Mouse (Mus musculus) frontal cortex, postnatal 36 days (tissue): ENCODE data around the gene Osgin1.
A peak's percentile ranks its signal among the peaks of the same experiment; 100 is the strongest.

ENCODE experiments used
- DNase-seq, 2 experiments: peaks; one replicate each; pipeline ENCODE4 v3.0.0; 2022; ENCODE audit warnings: low spot score in 2 of 2

Gene Osgin1

GRCm38 (mm10) chr8:119442013-119442412 lies 8.1 kb downstream of the Osgin1 start:
- DNase-seq, result no peak

- no peak for DNase-seq
Measured at GRCm38 (mm10) chr8:119442970-119443369, 9.0 kb downstream of the Osgin1 start.

- DNase-seq, result peak; percentile 86 to 87
Measured at GRCm38 (mm10) chr8:119446211-119446989, 12.5 kb downstream of the Osgin1 start, which contains the start of gene Necab2. TSS of gene Necab2 (plus strand) at chr8:119446719.

- DNase-seq, result no peak
Measured at GRCm38 (mm10) chr8:119446990-119447780, 13.3 kb downstream of the Osgin1 start.

GRCm38 (mm10) chr8:119447781-119448170 lies 13.9 kb downstream of the Osgin1 start:
- no peak for DNase-seq

GRCm38 (mm10) chr8:119449627-119450026 lies 15.7 kb downstream of the Osgin1 start:
- peak; percentile 53 to 64 for DNase-seq

- DNase-seq, result no peak
Measured at GRCm38 (mm10) chr8:119451131-119451530, 17.2 kb downstream of the Osgin1 start.

- no peak for DNase-seq
Measured at GRCm38 (mm10) chr8:119452919-119453318, 19.0 kb downstream of the Osgin1 start.

- no peak for DNase-seq
Measured at GRCm38 (mm10) chr8:119456045-119456444, 22.1 kb downstream of the Osgin1 start.

- DNase-seq, result no peak
Measured at GRCm38 (mm10) chr8:119459724-119460123, 25.8 kb downstream of the Osgin1 start.

GRCm38 (mm10) chr8:119461356-119461755 lies 27.4 kb downstream of the Osgin1 start:
- no peak for DNase-seq

- DNase-seq, result no peak
Measured at GRCm38 (mm10) chr8:119463709-119464108, 29.8 kb downstream of the Osgin1 start.

GRCm38 (mm10) chr8:119466105-119466504 lies 32.2 kb downstream of the Osgin1 start:
- peak; percentile 37 to 52 for DNase-seq

GRCm38 (mm10) chr8:119466794-119467193 lies 32.9 kb downstream of the Osgin1 start:
- no peak for DNase-seq

GRCm38 (mm10) chr8:119468091-119468490 lies 34.2 kb downstream of the Osgin1 start:
- no peak for DNase-seq

GRCm38 (mm10) chr8:119478684-119479083 lies 44.8 kb downstream of the Osgin1 start:
- DNase-seq, result no peak

GRCm38 (mm10) chr8:119484145-119484896 lies 50.4 kb downstream of the Osgin1 start:
- DNase-seq, result no peak

- no peak for DNase-seq
Measured at GRCm38 (mm10) chr8:119487093-119487492, 53.2 kb downstream of the Osgin1 start.
